33 mouse cellular contexts compared by ENCODE assay signal in the genomic region with DNA sequence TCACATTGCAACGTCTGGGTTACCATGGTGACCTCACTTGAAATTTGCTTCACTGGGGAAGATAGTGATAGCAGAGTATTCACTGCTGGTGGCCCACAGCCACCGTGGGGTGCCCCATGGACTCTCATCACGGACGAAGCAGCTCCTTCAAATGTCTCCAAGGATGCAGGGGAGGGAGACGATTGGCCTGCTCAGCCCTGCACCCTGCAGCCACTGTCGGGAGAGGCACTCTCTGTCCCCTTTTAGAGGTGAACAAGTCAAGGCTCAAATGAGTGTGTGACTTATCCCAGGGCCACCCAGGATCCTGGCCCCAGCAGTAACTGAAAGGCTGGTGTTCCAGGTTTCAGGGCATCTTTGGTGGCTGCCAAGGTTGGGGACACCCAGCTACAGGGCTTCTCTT.
"Had no signal": no experiment of that assay in that cellular context is flagged by ENCODE, and none has a peak within 500 bp of the region (broad histone marks: within the 10 kb centered on the region; RNA-seq: fewer than 3 reads in every experiment).

No protein-coding gene starts in this region.

- H3K9me3 ChIP-seq: heart, embryonic 10.5 days; heart, embryonic 12.5 days; heart, embryonic 13.5 days; heart, embryonic 15.5 days; hindbrain, embryonic 10.5 days; hindbrain, embryonic 12.5 days; hindbrain, embryonic 15.5 days; intestine, embryonic 15.5 days; kidney, embryonic 15.5 days had no signal

- H3K36me3 ChIP-seq: heart, embryonic 10.5 days; heart, embryonic 12.5 days; heart, embryonic 13.5 days; heart, embryonic 15.5 days; hindbrain, embryonic 10.5 days; hindbrain, embryonic 12.5 days; hindbrain, embryonic 15.5 days; intestine, embryonic 15.5 days; kidney, embryonic 15.5 days had no signal

- H3K9ac ChIP-seq: heart, embryonic 12.5 days; heart, embryonic 13.5 days; heart, embryonic 15.5 days; hindbrain, embryonic 12.5 days; hindbrain, embryonic 14.5 days; hindbrain, embryonic 15.5 days; intestine, embryonic 15.5 days; kidney, embryonic 15.5 days had no signal

- H3K27me3 ChIP-seq: heart, embryonic 13.5 days; heart, embryonic 15.5 days; hindbrain, embryonic 12.5 days; hindbrain, embryonic 15.5 days; intestine, embryonic 15.5 days; kidney, embryonic 15.5 days had no signal

- DNase-seq: heart, postnatal 10 days; heart, postnatal 14 days; heart, postnatal 36 days; heart, postnatal 4 days; kidney, adult 11 months; kidney, adult 18-20 months; kidney, adult 2 months; kidney, adult 8-10 months; kidney, adult 9 months; kidney, postnatal 10 days; kidney, postnatal 14 days; kidney, postnatal 36 days; kidney, postnatal 4 days; layer of hippocampus, adult 9-11 months; layer of hippocampus, postnatal 36 days had no signal

- H3K27ac ChIP-seq: heart, embryonic 10.5 days; heart, embryonic 13.5 days; heart, embryonic 15.5 days; hindbrain, embryonic 10.5 days; hindbrain, embryonic 12.5 days; hindbrain, embryonic 14.5 days; hindbrain, embryonic 15.5 days; intestine, embryonic 15.5 days; kidney, embryonic 15.5 days; kidney, postnatal 0 days; layer of hippocampus, adult 2 months; left cerebral cortex, adult 2 months had no signal

- H3K4me1 ChIP-seq: hindbrain, embryonic 15.5 days; intestine, embryonic 15.5 days had no signal

- ATAC-seq: hindbrain, embryonic 16.5 days; inflammation-experienced regulatory T-cells, adult 6 months; intestine, embryonic 15.5 days; intestine, embryonic 16.5 days; intestine, postnatal 0 days had no signal

- H3K4me3 ChIP-seq: heart, embryonic 10.5 days; heart, embryonic 12.5 days; heart, embryonic 13.5 days; heart, embryonic 15.5 days; hindbrain, embryonic 10.5 days; hindbrain, embryonic 12.5 days; hindbrain, embryonic 15.5 days; intestine, embryonic 15.5 days; kidney, embryonic 15.5 days; layer of hippocampus, adult 2 months; left cerebral cortex, adult 2 months had no signal

- H3K4me2 ChIP-seq: heart, embryonic 11.5 days; heart, embryonic 12.5 days; heart, embryonic 13.5 days; heart, embryonic 15.5 days; hindbrain, embryonic 12.5 days; hindbrain, embryonic 14.5 days; hindbrain, embryonic 15.5 days; intestine, embryonic 15.5 days; kidney, embryonic 15.5 days had no signal
